Mouse (Mus musculus) stomach, postnatal 0 days (tissue): ENCODE results near the gene Rab7b.

ENCODE experiments used
- CTCF ChIP-seq: IDR thresholded peaks from 2 replicates; pipeline ENCODE4 v1.5.1; 2016; ENCODE audit warnings: antibody characterized with exemption, low read depth, mild to moderate bottlenecking, moderate library complexity
- EP300 ChIP-seq: optimal IDR thresholded peaks from 2 replicates; pipeline ENCODE3; 2016; ENCODE audit warnings: antibody characterized with exemption

- TF ChIP-seq CTCF (no peak), EP300 (no peak)
Measured at GRCm38 (mm10) chr1:131660266-131660665, 28.2 kb upstream of the Rab7b start.
